Mouse (Mus musculus): ENCODE measurements around the gene Ctsh.
A peak's percentile ranks its signal among the peaks of the same experiment; 100 is the strongest.

Ctsh gene

GRCm38 (mm10) chr9:90113151-90113550, 59.2 kb downstream of the Ctsh start:
- DNase-seq (ENCODE audit: low read depth): no peak

GRCm38 (mm10) chr9:90113651-90114566, 60.0 kb downstream of the Ctsh start:
- peak; percentile 94 for DNase-seq (ENCODE audit: low read depth)

GRCm38 (mm10) chr9:90114567-90115307, 60.8 kb downstream of the Ctsh start, which contains the start of gene Morf4l1:
TSS of gene Morf4l1 (minus strand) at chr9:90114774.
- DNase-seq (ENCODE audit: low read depth): peak; percentile 96

- DNase-seq (ENCODE audit: low read depth): no peak
Observed at GRCm38 (mm10) chr9:90115308-90115700, 61.4 kb downstream of the Ctsh start.

GRCm38 (mm10) chr9:90117234-90117633, 63.3 kb downstream of the Ctsh start:
- DNase-seq (ENCODE audit: low read depth): no peak

- no peak for DNase-seq (ENCODE audit: low read depth)
Observed at GRCm38 (mm10) chr9:90122246-90122740, 68.3 kb downstream of the Ctsh start.

- no peak for DNase-seq (ENCODE audit: low read depth)
Observed at GRCm38 (mm10) chr9:90124156-90124872, 70.4 kb downstream of the Ctsh start.

- DNase-seq (ENCODE audit: low read depth): no peak
Observed at GRCm38 (mm10) chr9:90124873-90125245, 70.9 kb downstream of the Ctsh start.

Data from induced T-regulatory cell, adult 2 months (primary cell).